9 mouse cellular contexts compared by ENCODE assay signal in genomic region chr1:135699892-135700291, GRCm38 (mm10). TPM values are rescaled to one million over a fixed set of nuclear protein-coding genes. Genes with fewer than 3 reads are reported as not detected.
A peak's percentile ranks its signal among the peaks of the same experiment; 100 is the strongest.
DNase-seq lines count a peak whose midpoint lies in the region; ATAC-seq lines count a peak whose summit lies in the region.
"Had no signal": no experiment of that assay in that cellular context is flagged by ENCODE, and none has a peak within 500 bp of the region (broad histone marks: within the 10 kb centered on the region; RNA-seq: fewer than 3 reads in every experiment).

No protein-coding gene starts in this region.

- H3K4me1 ChIP-seq in hindbrain, embryonic 13.5 days (replicated peaks) = peaks cover 24% of the 10 kb centered on the region
- H3K4me1 ChIP-seq in hindbrain, embryonic 10.5 days (replicated peaks) = peaks cover 23% of the 10 kb centered on the region
- H3K4me1 ChIP-seq in hindbrain, embryonic 14.5 days (replicated peaks; ENCODE audit: control insufficient read depth, insufficient read depth, low read length) = peaks cover 2% of the 10 kb centered on the region; the same call in 1 of the 2 replicates
- peaks cover 17% of the 10 kb centered on the region for H3K4me1 ChIP-seq in midbrain, embryonic 12.5 days

- peak overlapping the region; percentile 64 for H3K4me2 ChIP-seq in hindbrain, embryonic 13.5 days
- H3K4me2 ChIP-seq in hindbrain, embryonic 14.5 days (replicated peaks) = peak overlapping the region; percentile 64
- H3K4me2 ChIP-seq in midbrain, embryonic 12.5 days (replicated peaks) = peak overlapping the region; percentile 65

- no peaks in the 10 kb centered on the region for H3K9me3 ChIP-seq in hindbrain, embryonic 13.5 days
- peaks cover 5% of the 10 kb centered on the region; the same call in 1 of the 2 replicates for H3K9me3 ChIP-seq in hindbrain, embryonic 10.5 days
- H3K9me3 ChIP-seq in hindbrain, embryonic 14.5 days (ENCODE audit: control insufficient read depth, low read length) = no peaks in the 10 kb centered on the region
- peaks cover 4% of the 10 kb centered on the region; the same call in 1 of the 2 replicates for H3K9me3 ChIP-seq in midbrain, embryonic 12.5 days
- H3K9me3 ChIP-seq: G1E had no signal

- no peak overlapping the region for H3K9ac ChIP-seq in hindbrain, embryonic 13.5 days
- H3K9ac ChIP-seq in hindbrain, embryonic 14.5 days = no peak overlapping the region
- peak overlapping the region; percentile 39; the same call in 1 of the 2 replicates for H3K9ac ChIP-seq in midbrain, embryonic 12.5 days (replicated peaks)

- ATAC-seq in hindbrain, embryonic 13.5 days (ENCODE audit: low FRiP score) = no peak
- ATAC-seq in hindbrain, embryonic 14.5 days (ENCODE audit: low FRiP score) = no peak
- no peak for ATAC-seq in midbrain, embryonic 12.5 days (ENCODE audit: low FRiP score, low read depth)

- 62% methylated on average over 2 of the region's 2 CpGs for WGBS in hindbrain, embryonic 13.5 days
- 52% methylated on average over 2 of the region's 2 CpGs for WGBS in hindbrain, embryonic 10.5 days
- WGBS in hindbrain, embryonic 14.5 days = 59% methylated on average over 2 of the region's 2 CpGs
- WGBS in midbrain, embryonic 12.5 days = 37% methylated on average over 2 of the region's 2 CpGs

- no peak overlapping the region for H3K27ac ChIP-seq in hindbrain, embryonic 13.5 days
- H3K27ac ChIP-seq in hindbrain, embryonic 10.5 days = no peak overlapping the region
- H3K27ac ChIP-seq in hindbrain, embryonic 14.5 days = 0 out of 2 replicates have a peak overlapping the region, but pooled peaks have one; percentile 0
- no peak overlapping the region for H3K27ac ChIP-seq in midbrain, embryonic 12.5 days (replicated peaks)

- peaks cover 16% of the 10 kb centered on the region; the same call in 1 of the 2 replicates for H3K27me3 ChIP-seq in hindbrain, embryonic 13.5 days
- peaks cover 38% of the 10 kb centered on the region for H3K27me3 ChIP-seq in hindbrain, embryonic 10.5 days (ENCODE audit: insufficient read depth, poor library complexity, severe bottlenecking)
- peaks cover 4% of the 10 kb centered on the region; the same call in 1 of the 2 replicates for H3K27me3 ChIP-seq in hindbrain, embryonic 14.5 days (ENCODE audit: control insufficient read depth, insufficient read depth, low read length)
- H3K27me3 ChIP-seq in midbrain, embryonic 12.5 days = peaks cover 31% of the 10 kb centered on the region

- H3K4me3 ChIP-seq in hindbrain, embryonic 13.5 days = no peak overlapping the region
- no peak overlapping the region; the same call in 1 of the 2 replicates for H3K4me3 ChIP-seq in hindbrain, embryonic 10.5 days
- H3K4me3 ChIP-seq in hindbrain, embryonic 14.5 days (replicated peaks; ENCODE audit: low read length) = no peak overlapping the region
- H3K4me3 ChIP-seq in midbrain, embryonic 12.5 days = peak overlapping the region; percentile 35; the same call in 1 of the 2 replicates

- no peak for DNase-seq in hindbrain, embryonic 10.5 days (ENCODE audit: low spot score)
- peak; percentile 67 for DNase-seq in adipocyte (ENCODE audit: low spot score)
- no peak for DNase-seq in hindbrain, embryonic 14.5 days (ENCODE audit: low spot score)
- DNase-seq in testis, postnatal 10 days (ENCODE audit: low spot score) = no peak
- DNase-seq in adrenal gland, postnatal 25 days = no peak
- DNase-seq in ovary, postnatal 14 days (ENCODE audit: low spot score) = no peak

- H3K36me3 ChIP-seq in hindbrain, embryonic 13.5 days = no peaks in the 10 kb centered on the region
- no peaks in the 10 kb centered on the region for H3K36me3 ChIP-seq in hindbrain, embryonic 10.5 days
- H3K36me3 ChIP-seq in hindbrain, embryonic 14.5 days (replicated peaks; ENCODE audit: control insufficient read depth, insufficient read depth) = no peaks in the 10 kb centered on the region
- H3K36me3 ChIP-seq in midbrain, embryonic 12.5 days = no peaks in the 10 kb centered on the region
- H3K36me3 ChIP-seq: G1E had no signal

RNA-seq across cellular contexts. Expression of gene Csrp1, which starts 20.0 kb away (rescaled TPM):
- polyA plus RNA-seq in hindbrain, embryonic 13.5 days (2015; fragmentation: Nextera tagmentation; extraction: Ambion mirVana) = 22.9 and 25.3 TPM in 2 replicates
- 51.0 and 56.2 TPM in 2 replicates for polyA plus RNA-seq in hindbrain, embryonic 10.5 days (2016; fragmentation: Nextera tagmentation; extraction: Ambion mirVana)
- 21.7 and 22.1 TPM in 2 replicates for polyA plus RNA-seq in hindbrain, embryonic 14.5 days (2014; fragmentation: Nextera tagmentation; extraction: Ambion mirVana)
- 35.6 and 41.0 TPM in 2 replicates for polyA plus RNA-seq in midbrain, embryonic 12.5 days (2016; fragmentation: Nextera tagmentation; extraction: Ambion mirVana)
- 43.2 and 52.1 TPM in 2 replicates for total RNA-seq in adrenal gland, postnatal 25 days (2021)
